Mouse (Mus musculus) liver, adult 2 months (tissue): ENCODE results near the gene Tdrd3. TPM values are rescaled to one million over a fixed set of nuclear protein-coding genes. Genes with fewer than 3 reads are reported as not detected.

Experiments
- DNase-seq: peaks from one replicate; pipeline ENCODE4 v3.0.0-alpha.2; 2011; ENCODE audit warnings: low read depth, low spot score; ENCODE audit errors: extremely low read depth
- H3K27ac ChIP-seq: fragments of 200-500 bp; replicated peaks from 2 replicates; pipeline ENCODE4 v1.5.1; 2012; ENCODE audit warnings: low read depth, mild to moderate bottlenecking, control low read depth, inconsistent platforms, low read length; ENCODE audit not compliant: insufficient read depth
- H3K27me3 ChIP-seq: fragments of 200-500 bp; 2 replicates; pipeline ENCODE4 v1.6.1; 2012; ENCODE audit warnings: mild to moderate bottlenecking, moderate library complexity, low read length, inconsistent platforms; ENCODE audit not compliant: control insufficient read depth, insufficient read depth
- H3K36me3 ChIP-seq: fragments of 200-500 bp; 2 replicates; pipeline ENCODE4 v1.6.1; 2012; ENCODE audit warnings: low read length, inconsistent platforms; ENCODE audit not compliant: control insufficient read depth, insufficient read depth
- H3K4me1 ChIP-seq: fragments of 200-500 bp; 2 replicates; pipeline ENCODE4 v1.6.1; 2011; ENCODE audit warnings: low read length; ENCODE audit not compliant: control insufficient read depth, insufficient read depth
- H3K4me3 ChIP-seq: fragments of 200-500 bp; 2 replicates; pipeline ENCODE4 v1.5.1; 2011; ENCODE audit warnings: low read depth, mild to moderate bottlenecking, control low read depth, low read length, moderate library complexity; ENCODE audit not compliant: insufficient read depth
- H3K79me2 ChIP-seq: fragments of 200-500 bp; 2 replicates; pipeline ENCODE4 v1.6.1; 2012; ENCODE audit warnings: inconsistent platforms, mild to moderate bottlenecking, low read length, moderate library complexity; ENCODE audit not compliant: control insufficient read depth, insufficient read depth
- H3K9ac ChIP-seq: fragments of 200-500 bp; 2 replicates; pipeline ENCODE4 v1.6.1; 2012; ENCODE audit warnings: low read depth, mild to moderate bottlenecking, control low read depth, inconsistent platforms, low read length
- CTCF ChIP-seq: fragments of 200-500 bp; IDR thresholded peaks from 2 replicates; pipeline ENCODE4 v1.5.1; 2011; ENCODE audit warnings: low read depth, low read length, control low read depth
- POLR2A ChIP-seq: fragments of 200-500 bp; IDR thresholded peaks from 2 replicates; pipeline ENCODE4 v1.6.1; 2011; ENCODE audit warnings: low read length, control low read depth; ENCODE audit not compliant: insufficient read depth; ENCODE audit errors: extremely low read depth
- WGBS: fragments of 180-500 bp; shearing (Covaris S2); methylation state at CpG from one replicate; pipeline ENCODE4 v1.1.7; 2018; 5-methylcytosine and 5-hydroxymethylcytosine counted together
- polyA plus RNA-seq: library from polyadenylated mRNA; depleted of rRNA; stranded (reverse); fragments of >200 nt; gene quantifications from 2 replicates; pipeline ENCODE4 v1.2.3, GENCODE M21; 2012
- total RNA-seq: library from RNA; depleted of rRNA; stranded (reverse); fragments of >200 nt; gene quantifications from 2 replicates; pipeline ENCODE4 v1.2.3, GENCODE M21; 2014

The Tdrd3 gene
- total and polyA plus RNA-seq, 2 experiments, result 1.1 to 9.7 TPM

DNA sequence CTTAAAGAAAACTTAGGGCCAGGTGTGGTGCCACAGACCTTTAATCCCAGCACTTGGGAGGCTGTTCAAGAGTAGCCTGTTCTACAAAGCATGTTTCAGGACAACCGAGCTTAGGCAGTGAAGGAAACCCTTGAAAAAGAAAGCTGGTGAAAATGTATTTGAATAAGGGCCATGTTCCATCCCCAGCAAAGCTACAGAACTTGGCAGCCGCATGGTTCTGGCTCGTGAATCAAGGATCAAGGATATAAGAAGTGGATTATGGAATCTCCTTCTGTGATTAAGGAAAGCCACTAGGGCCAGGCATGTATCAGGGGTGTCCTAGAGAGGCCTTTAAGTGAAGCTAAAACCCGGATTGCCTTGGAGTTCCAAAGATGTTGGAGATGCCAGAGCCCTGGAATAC, 18.9 kb downstream of the Tdrd3 start:
- TF ChIP-seq CTCF, result no peak
- TF ChIP-seq POLR2A, result no peak
- no peak for DNase-seq
- H3K79me2 ChIP-seq, result peaks cover 15% of the 10 kb centered on the region; the same call in 1 of the 2 replicates
- no peak overlapping the region for H3K9ac ChIP-seq
- no peaks in the 10 kb centered on the region for H3K27me3 ChIP-seq
- H3K36me3 ChIP-seq, result no peaks in the 10 kb centered on the region
- 92% methylated on average over 4 of the region's 4 CpGs for WGBS
- no peak overlapping the region for H3K4me3 ChIP-seq
- H3K4me1 ChIP-seq, result peaks cover 1% of the 10 kb centered on the region; the same call in 1 of the 2 replicates
- H3K27ac ChIP-seq, result no peak overlapping the region

DNA sequence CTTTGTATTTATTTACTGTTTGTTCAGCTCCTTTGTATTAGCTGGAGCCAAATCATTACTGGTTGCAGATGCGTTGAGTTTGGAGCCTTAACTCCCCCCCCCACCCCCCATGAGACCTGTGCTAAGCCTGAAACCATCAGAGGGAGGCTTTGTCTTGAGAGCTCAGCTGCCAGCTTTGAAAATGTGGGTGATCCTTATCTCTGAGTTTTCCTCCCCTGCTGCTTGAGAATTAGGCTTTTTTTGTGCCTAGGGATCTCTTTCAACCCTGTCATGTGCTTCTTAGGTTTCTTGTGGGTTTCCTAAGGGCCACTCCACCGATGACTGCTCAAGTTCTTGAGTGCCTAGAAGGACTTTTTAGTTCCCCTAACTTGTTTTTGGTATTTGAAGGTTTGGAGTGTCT, 23.3 kb downstream of the Tdrd3 start:
- H3K36me3 ChIP-seq, result no peaks in the 10 kb centered on the region
- TF ChIP-seq POLR2A (no peak), CTCF (no peak)
- no peak overlapping the region for H3K27ac ChIP-seq
- no peak for DNase-seq
- H3K79me2 ChIP-seq, result peaks cover 6% of the 10 kb centered on the region; the same call in 1 of the 2 replicates
- H3K27me3 ChIP-seq, result no peaks in the 10 kb centered on the region
- no peak overlapping the region for H3K9ac ChIP-seq
- peaks cover 1% of the 10 kb centered on the region; the same call in 1 of the 2 replicates for H3K4me1 ChIP-seq
- H3K4me3 ChIP-seq, result no peak overlapping the region
- WGBS, result 49% methylated on average over 2 of the region's 2 CpGs

GRCm38 (mm10) chr14:87446331-87446913, 30.0 kb downstream of the Tdrd3 start:
- H3K27ac ChIP-seq, result no peak overlapping the region
- no peak for TF ChIP-seq POLR2A
- TF ChIP-seq CTCF, result no peak
- H3K4me1 ChIP-seq, result no peaks in the 10 kb centered on the region
- H3K4me3 ChIP-seq, result no peak overlapping the region
- H3K9ac ChIP-seq, result no peak overlapping the region
- H3K27me3 ChIP-seq, result no peaks in the 10 kb centered on the region
- H3K79me2 ChIP-seq, result peaks cover 3% of the 10 kb centered on the region; the same call in 1 of the 2 replicates
- H3K36me3 ChIP-seq, result no peaks in the 10 kb centered on the region; the same call in 1 of the 2 replicates
- no peak for DNase-seq
- 87% methylated on average over 8 of the region's 8 CpGs for WGBS

DNA sequence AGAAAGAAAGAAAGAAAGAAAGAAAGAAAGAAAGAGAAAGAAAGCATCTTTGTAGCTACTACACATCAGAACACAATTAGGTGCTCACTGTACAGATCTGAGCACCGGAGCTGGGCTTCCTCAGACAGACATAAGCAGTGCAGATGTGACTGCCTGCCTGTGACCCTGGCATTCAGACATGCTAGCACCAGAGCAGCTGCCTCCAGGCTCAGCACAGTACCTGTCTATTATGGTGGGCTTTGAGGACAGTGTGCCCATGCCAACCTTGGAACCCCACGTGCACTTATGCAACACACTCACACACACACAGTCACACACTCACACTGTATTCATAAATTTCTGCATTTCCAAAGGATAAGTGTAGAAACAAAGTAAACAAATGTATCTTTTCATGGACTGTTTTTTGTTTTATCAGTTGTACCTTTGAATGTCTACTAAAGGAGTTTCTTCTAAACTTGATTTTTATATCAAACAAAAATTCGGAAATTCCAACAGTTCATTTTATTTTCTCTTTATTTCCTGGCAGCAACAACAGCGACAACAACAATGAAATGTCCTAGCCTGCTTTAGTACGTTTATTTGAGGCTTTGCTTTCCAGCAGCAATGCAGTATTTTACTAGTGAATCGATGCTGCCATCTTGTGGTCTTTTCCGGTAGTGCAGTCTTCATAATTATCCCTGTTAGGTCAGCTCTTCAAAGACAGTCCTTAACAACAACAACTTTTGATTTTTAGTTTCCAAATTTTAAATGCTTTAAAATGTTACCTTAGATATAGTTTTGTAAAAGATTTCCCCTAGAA, 35.4 kb downstream of the Tdrd3 start:
- peak; percentile 52 for DNase-seq
- 16% methylated on average over 7 of the region's 7 CpGs for WGBS
- H3K27ac ChIP-seq, result no peak overlapping the region
- H3K36me3 ChIP-seq, result no peaks in the 10 kb centered on the region
- H3K27me3 ChIP-seq, result no peaks in the 10 kb centered on the region
- no peak overlapping the region for H3K4me3 ChIP-seq
- no peaks in the 10 kb centered on the region for H3K4me1 ChIP-seq
- H3K9ac ChIP-seq, result no peak overlapping the region
- H3K79me2 ChIP-seq, result no peaks in the 10 kb centered on the region
- TF ChIP-seq CTCF (peak; percentile 34), POLR2A (no peak)

DNA sequence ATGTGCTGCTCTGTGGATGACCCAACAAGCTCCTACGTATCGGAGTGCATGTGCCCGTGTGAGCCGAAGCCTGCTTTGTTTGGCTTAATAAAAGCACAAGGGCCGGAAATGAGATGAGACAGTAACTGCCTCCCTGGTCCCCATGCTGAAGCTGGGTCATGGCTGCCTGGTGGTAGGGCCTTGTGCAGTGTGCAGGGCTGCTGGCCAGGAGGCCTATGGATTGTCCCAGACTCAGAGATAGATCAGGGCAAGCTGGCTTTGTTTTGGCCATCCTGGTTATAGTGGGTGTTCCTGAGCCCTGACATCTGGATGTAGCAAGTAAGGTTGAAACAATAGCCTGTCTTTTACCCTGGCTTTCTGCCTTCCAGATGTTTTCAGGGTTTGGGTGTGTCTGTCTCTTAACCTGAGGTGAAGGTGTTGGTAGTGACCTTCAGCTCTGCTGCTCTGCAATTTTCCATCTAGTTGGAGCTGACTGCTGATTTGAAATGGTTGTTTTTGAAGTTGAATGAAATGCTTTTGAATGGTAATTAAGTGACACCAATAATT, 39.3 kb downstream of the Tdrd3 start:
- Histone ChIP-seq H3K27ac (no peak overlapping the region), H3K79me2 (no peaks in the 10 kb centered on the region; the same call in 1 of the 2 replicates), H3K4me1 (no peaks in the 10 kb centered on the region), H3K4me3 (no peak overlapping the region), H3K27me3 (no peaks in the 10 kb centered on the region), H3K36me3 (peaks cover 3% of the 10 kb centered on the region; the same call in 1 of the 2 replicates), H3K9ac (no peak overlapping the region)
- 96% methylated on average over 5 of the region's 5 CpGs for WGBS
- no peak for DNase-seq
- TF ChIP-seq POLR2A (no peak), CTCF (no peak)
